Mouse (Mus musculus): ENCODE data around the gene 4930539E08Rik. TPM values are rescaled to one million over a fixed set of nuclear protein-coding genes. Genes with fewer than 3 reads are reported as not detected.

Gene 4930539E08Rik
- polyA plus RNA-seq, 1 experiment from 2014 or later: not detected

DNA sequence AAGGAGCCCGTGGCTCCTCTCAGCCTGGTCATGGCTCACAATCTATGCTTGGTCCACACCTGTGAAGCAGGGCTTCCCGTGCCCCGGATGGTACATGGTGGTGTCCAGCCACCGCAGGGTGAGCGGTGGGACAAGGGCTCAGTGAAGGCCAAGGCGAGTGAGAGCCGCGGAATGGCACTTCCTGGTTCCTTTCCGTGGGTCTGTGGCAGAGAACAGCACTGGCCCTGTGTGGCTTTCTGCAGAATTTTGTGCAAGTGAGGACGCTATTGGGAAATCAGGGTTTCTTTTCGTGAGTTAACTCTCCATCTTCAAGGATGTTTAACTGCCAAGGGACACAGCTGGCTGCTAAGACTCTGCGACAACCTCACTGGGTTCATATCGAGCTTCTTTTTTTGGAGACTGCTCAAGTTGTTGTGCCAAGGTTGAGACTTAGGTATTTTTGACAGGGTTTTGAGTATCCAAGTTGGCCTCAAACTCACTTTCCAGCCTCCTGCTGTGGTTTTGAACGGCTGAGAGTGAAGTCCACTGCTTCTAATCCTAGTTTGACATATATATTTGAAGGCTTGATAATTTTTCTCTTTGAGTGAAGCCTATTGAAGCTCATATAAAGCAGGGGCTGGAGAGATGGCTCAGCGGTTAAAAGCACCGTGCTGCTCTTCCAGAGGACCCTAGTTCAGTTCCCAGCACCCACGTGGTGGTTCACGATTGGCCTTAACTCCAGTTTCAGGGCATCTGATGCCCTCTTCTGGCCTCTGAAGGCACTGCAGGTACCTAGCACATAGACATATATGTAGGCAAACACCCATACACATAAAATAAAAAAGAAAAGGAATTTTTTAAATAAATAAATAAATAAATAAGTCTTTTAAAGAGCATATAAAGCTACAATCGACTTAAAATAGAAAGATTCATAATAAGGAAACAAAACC is 32.2 kb upstream of the 4930539E08Rik start:
- H3K4me3 ChIP-seq (ENCODE audit: low read depth, low read length): no peak overlapping the region
- WGBS: 92% methylated on average over 19 of the region's 19 CpGs
- no peak overlapping the region for H3K9ac ChIP-seq (ENCODE audit: low read depth, low read length)
- no peaks in the 10 kb centered on the region for H3K27me3 ChIP-seq (ENCODE audit: control insufficient read depth, insufficient read depth, low read length)
- no peak for ATAC-seq (ENCODE audit: low FRiP score)
- H3K9me3 ChIP-seq (ENCODE audit: control insufficient read depth, low read length): no peaks in the 10 kb centered on the region
- no peaks in the 10 kb centered on the region for H3K4me1 ChIP-seq (replicated peaks; ENCODE audit: control insufficient read depth, insufficient read depth, low read length)
- H3K4me2 ChIP-seq (replicated peaks; ENCODE audit: low read depth, low read length): no peak overlapping the region
- H3K27ac ChIP-seq (ENCODE audit: low read depth, low read length): no peak overlapping the region
- DNase-seq (ENCODE audit: low spot score): no peak
- H3K36me3 ChIP-seq (ENCODE audit: control insufficient read depth, insufficient read depth, low read length): no peaks in the 10 kb centered on the region

DNA sequence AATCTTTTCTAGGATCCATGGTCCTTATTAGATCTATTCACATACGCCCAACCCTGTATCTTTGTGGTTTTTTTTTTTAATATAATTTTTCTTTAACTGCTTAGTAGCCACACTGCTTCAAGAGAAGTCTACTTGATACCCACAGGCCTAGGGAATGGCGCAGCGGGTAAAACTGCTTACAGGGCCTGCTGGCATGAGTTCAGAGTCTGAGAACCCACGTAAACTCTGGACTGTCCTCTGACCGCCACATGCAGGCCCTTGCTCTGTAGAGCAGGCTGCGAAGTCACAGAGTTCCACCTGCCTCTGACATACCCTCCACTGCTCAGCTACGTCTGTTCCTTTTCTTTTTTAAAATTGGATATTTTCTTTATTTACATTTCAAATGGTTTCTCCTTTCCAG is 29.4 kb upstream of the 4930539E08Rik start:
- no peak for ATAC-seq (ENCODE audit: low FRiP score)
- Histone ChIP-seq H3K4me2 (replicated peaks; ENCODE audit: low read depth, low read length) (no peak overlapping the region), H3K27ac (ENCODE audit: low read depth, low read length) (no peak overlapping the region), H3K36me3 (ENCODE audit: control insufficient read depth, insufficient read depth, low read length) (no peaks in the 10 kb centered on the region), H3K4me1 (replicated peaks; ENCODE audit: control insufficient read depth, insufficient read depth, low read length) (no peaks in the 10 kb centered on the region), H3K27me3 (ENCODE audit: control insufficient read depth, insufficient read depth, low read length) (no peaks in the 10 kb centered on the region), H3K4me3 (ENCODE audit: low read depth, low read length) (no peak overlapping the region), H3K9me3 (ENCODE audit: control insufficient read depth, low read length) (no peaks in the 10 kb centered on the region), H3K9ac (ENCODE audit: low read depth, low read length) (no peak overlapping the region)
- no peak for DNase-seq (ENCODE audit: low spot score)
- WGBS: 96% methylated on average over 7 of the region's 7 CpGs

GRCm38 (mm10) chr17:28943740-28944139 is 28.6 kb upstream of the 4930539E08Rik start, which contains the start of gene Pxt1:
TSS of gene Pxt1 (minus strand) at chr17:28943840.
- Histone ChIP-seq H3K9ac (ENCODE audit: low read depth, low read length) (no peak within 1 kb of the TSS), H3K4me2 (replicated peaks; ENCODE audit: low read depth, low read length) (no peak within 1 kb of the TSS), H3K27me3 (ENCODE audit: control insufficient read depth, insufficient read depth, low read length) (no peaks in the 10 kb centered on the region), H3K4me3 (ENCODE audit: low read depth, low read length) (no peak within 1 kb of the TSS), H3K9me3 (ENCODE audit: control insufficient read depth, low read length) (no peaks in the 10 kb centered on the region), H3K27ac (ENCODE audit: low read depth, low read length) (no peak within 1 kb of the TSS), H3K36me3 (ENCODE audit: control insufficient read depth, insufficient read depth, low read length) (no peaks in the 10 kb centered on the region), H3K4me1 (replicated peaks; ENCODE audit: control insufficient read depth, insufficient read depth, low read length) (no peaks in the 10 kb centered on the region)
- ATAC-seq (ENCODE audit: low FRiP score) (no peak), DNase-seq (ENCODE audit: low spot score) (no peak)
- 91% methylated on average over 7 of the region's 7 CpGs for WGBS

GRCm38 (mm10) chr17:28942101-28942500 is 27.0 kb upstream of the 4930539E08Rik start:
- no peak overlapping the region for H3K4me2 ChIP-seq (replicated peaks; ENCODE audit: low read depth, low read length)
- H3K9ac ChIP-seq (ENCODE audit: low read depth, low read length): no peak overlapping the region
- H3K4me1 ChIP-seq (replicated peaks; ENCODE audit: control insufficient read depth, insufficient read depth, low read length): no peaks in the 10 kb centered on the region
- H3K9me3 ChIP-seq (ENCODE audit: control insufficient read depth, low read length): no peaks in the 10 kb centered on the region
- ATAC-seq (ENCODE audit: low FRiP score) (no peak), DNase-seq (ENCODE audit: low spot score) (no peak)
- H3K27me3 ChIP-seq (ENCODE audit: control insufficient read depth, insufficient read depth, low read length): no peaks in the 10 kb centered on the region
- no peak overlapping the region for H3K27ac ChIP-seq (ENCODE audit: low read depth, low read length)
- H3K36me3 ChIP-seq (ENCODE audit: control insufficient read depth, insufficient read depth, low read length): no peaks in the 10 kb centered on the region
- H3K4me3 ChIP-seq (ENCODE audit: low read depth, low read length): no peak overlapping the region
- WGBS: 87% methylated on average over 10 of the region's 11 CpGs

- WGBS: 91% methylated on average over 25 of the region's 25 CpGs
- DNase-seq (ENCODE audit: low spot score): no peak
- Histone ChIP-seq H3K9me3 (ENCODE audit: control insufficient read depth, low read length) (no peaks in the 10 kb centered on the region), H3K27me3 (ENCODE audit: control insufficient read depth, insufficient read depth, low read length) (no peaks in the 10 kb centered on the region), H3K4me2 (replicated peaks; ENCODE audit: low read depth, low read length) (no peak overlapping the region), H3K4me3 (ENCODE audit: low read depth, low read length) (no peak overlapping the region), H3K36me3 (ENCODE audit: control insufficient read depth, insufficient read depth, low read length) (no peaks in the 10 kb centered on the region), H3K27ac (ENCODE audit: low read depth, low read length) (no peak overlapping the region), H3K4me1 (replicated peaks; ENCODE audit: control insufficient read depth, insufficient read depth, low read length) (no peaks in the 10 kb centered on the region), H3K9ac (ENCODE audit: low read depth, low read length) (no peak overlapping the region)
- ATAC-seq (ENCODE audit: low FRiP score): no peak
These were observed 25.8 kb upstream of the 4930539E08Rik start for GRCm38 (mm10) chr17:28940776-28941555.

- no peak overlapping the region for H3K27ac ChIP-seq (ENCODE audit: low read depth, low read length)
- no peaks in the 10 kb centered on the region for H3K27me3 ChIP-seq (ENCODE audit: control insufficient read depth, insufficient read depth, low read length)
- 79% methylated on average over 10 of the region's 10 CpGs for WGBS
- DNase-seq (ENCODE audit: low spot score) (peak; percentile 46), ATAC-seq (ENCODE audit: low FRiP score) (no peak)
- H3K9me3 ChIP-seq (ENCODE audit: control insufficient read depth, low read length): no peaks in the 10 kb centered on the region
- no peaks in the 10 kb centered on the region for H3K36me3 ChIP-seq (ENCODE audit: control insufficient read depth, insufficient read depth, low read length)
- no peak overlapping the region for H3K9ac ChIP-seq (ENCODE audit: low read depth, low read length)
- H3K4me3 ChIP-seq (ENCODE audit: low read depth, low read length): no peak overlapping the region
- H3K4me1 ChIP-seq (replicated peaks; ENCODE audit: control insufficient read depth, insufficient read depth, low read length): no peaks in the 10 kb centered on the region
- no peak overlapping the region for H3K4me2 ChIP-seq (replicated peaks; ENCODE audit: low read depth, low read length)
These were observed 21.7 kb upstream of the 4930539E08Rik start for GRCm38 (mm10) chr17:28936622-28937345.

GRCm38 (mm10) chr17:28936133-28936532 is 21.0 kb upstream of the 4930539E08Rik start:
- no peak overlapping the region for H3K9ac ChIP-seq (ENCODE audit: low read depth, low read length)
- H3K27ac ChIP-seq (ENCODE audit: low read depth, low read length): no peak overlapping the region
- no peaks in the 10 kb centered on the region for H3K27me3 ChIP-seq (ENCODE audit: control insufficient read depth, insufficient read depth, low read length)
- WGBS: 97% methylated on average over 7 of the region's 7 CpGs
- H3K4me1 ChIP-seq (replicated peaks; ENCODE audit: control insufficient read depth, insufficient read depth, low read length): no peaks in the 10 kb centered on the region
- ATAC-seq (ENCODE audit: low FRiP score) (no peak), DNase-seq (ENCODE audit: low spot score) (no peak)
- no peaks in the 10 kb centered on the region for H3K9me3 ChIP-seq (ENCODE audit: control insufficient read depth, low read length)
- H3K4me3 ChIP-seq (ENCODE audit: low read depth, low read length): no peak overlapping the region
- no peaks in the 10 kb centered on the region for H3K36me3 ChIP-seq (ENCODE audit: control insufficient read depth, insufficient read depth, low read length)
- H3K4me2 ChIP-seq (replicated peaks; ENCODE audit: low read depth, low read length): no peak overlapping the region

DNA sequence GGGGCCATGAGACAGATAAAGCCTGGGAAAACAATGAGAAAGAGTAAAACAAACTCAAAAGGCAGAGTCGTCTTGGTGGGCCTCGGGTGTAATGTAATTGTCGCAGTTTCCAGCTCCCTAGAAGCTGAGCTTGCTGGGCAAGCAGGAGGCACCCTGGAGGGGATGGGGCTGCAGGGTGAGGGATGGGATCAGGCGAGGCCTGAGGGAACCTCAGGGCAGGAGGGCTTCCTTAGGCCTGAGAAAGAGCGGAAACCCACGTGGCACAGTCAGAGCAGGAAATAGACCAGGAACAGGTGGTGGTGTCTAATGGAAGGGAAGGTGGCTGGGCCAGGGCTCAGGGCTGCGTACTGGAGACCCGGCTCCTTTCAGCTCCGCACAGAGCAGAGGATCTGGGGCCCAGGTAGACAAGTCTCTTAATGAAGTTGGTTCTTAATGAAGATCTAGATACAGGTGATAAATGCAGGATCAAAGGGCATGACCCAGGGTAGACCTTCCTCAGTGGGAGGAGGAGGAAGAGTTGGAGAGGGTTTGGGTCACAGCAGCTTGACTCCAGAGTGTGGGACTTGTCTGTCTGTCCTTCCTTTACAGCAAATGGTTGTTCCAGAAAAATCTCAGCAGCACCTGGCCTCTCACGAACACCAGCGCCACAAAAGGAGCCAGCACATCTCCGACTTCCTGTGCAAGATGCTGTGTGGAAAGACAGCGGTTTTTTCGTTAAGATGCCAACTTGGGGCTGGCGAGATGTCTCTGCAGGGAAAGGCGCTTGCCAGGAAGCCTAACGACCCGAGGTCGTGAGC is 19.2 kb upstream of the 4930539E08Rik start:
- Histone ChIP-seq H3K4me1 (replicated peaks; ENCODE audit: control insufficient read depth, insufficient read depth, low read length) (peaks cover 5% of the 10 kb centered on the region; the same call in 1 of the 2 replicates), H3K27me3 (ENCODE audit: control insufficient read depth, insufficient read depth, low read length) (no peaks in the 10 kb centered on the region), H3K4me3 (ENCODE audit: low read depth, low read length) (no peak overlapping the region), H3K9me3 (ENCODE audit: control insufficient read depth, low read length) (no peaks in the 10 kb centered on the region), H3K4me2 (replicated peaks; ENCODE audit: low read depth, low read length) (no peak overlapping the region), H3K9ac (ENCODE audit: low read depth, low read length) (no peak overlapping the region), H3K36me3 (ENCODE audit: control insufficient read depth, insufficient read depth, low read length) (no peaks in the 10 kb centered on the region), H3K27ac (ENCODE audit: low read depth, low read length) (no peak overlapping the region)
- WGBS: 74% methylated on average over 19 of the region's 19 CpGs
- ATAC-seq (ENCODE audit: low FRiP score): no peak
- DNase-seq (ENCODE audit: low spot score): no peak

All from hindbrain, embryonic 11.5 days (tissue).